Mouse (Mus musculus) spleen, postnatal 10 days (tissue): ENCODE measurements around the gene Hsdl1.

Source experiments
- DNase-seq, 2 experiments: peaks; one replicate each; pipeline ENCODE4 v3.0.0; 2021 to 2022; ENCODE audit warnings: low spot score in 2 of 2

Hsdl1 gene

GRCm38 (mm10) chr8:119531397-119531796 lies 43.6 kb downstream of the Hsdl1 start:
- DNase-seq, result no peak

GRCm38 (mm10) chr8:119530937-119531336 lies 44.0 kb downstream of the Hsdl1 start:
- no peak for DNase-seq

- DNase-seq, result no peak
Measured at GRCm38 (mm10) chr8:119528762-119529161, 46.2 kb downstream of the Hsdl1 start.

- no peak for DNase-seq
Measured at GRCm38 (mm10) chr8:119520102-119520501, 54.9 kb downstream of the Hsdl1 start.

- no peak for DNase-seq
Measured at GRCm38 (mm10) chr8:119516674-119517073, 58.3 kb downstream of the Hsdl1 start.

DNA sequence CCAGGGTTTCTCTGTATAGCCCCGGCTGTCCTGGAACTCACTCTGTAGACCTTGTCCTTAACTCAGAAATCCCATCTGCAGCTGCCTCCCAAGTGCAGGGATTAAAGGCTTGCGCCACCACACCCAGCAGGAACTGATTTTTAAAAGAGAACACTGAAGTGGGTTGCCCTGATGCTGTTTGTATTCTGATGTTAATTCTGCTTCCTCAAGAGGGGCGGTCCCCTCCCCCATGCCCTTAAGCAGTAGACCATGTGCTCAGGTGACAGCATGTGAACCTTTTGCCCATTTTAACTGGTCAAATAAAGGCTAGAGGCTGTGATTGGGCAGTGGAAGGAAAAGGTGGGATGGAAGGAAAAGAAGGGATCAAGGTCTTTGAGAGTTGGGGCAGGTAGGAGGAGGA lies 59.2 kb downstream of the Hsdl1 start:
- DNase-seq, result no peak

GRCm38 (mm10) chr8:119514940-119515339 lies 60.0 kb downstream of the Hsdl1 start:
- no peak for DNase-seq

GRCm38 (mm10) chr8:119513405-119513804 lies 61.6 kb downstream of the Hsdl1 start:
- DNase-seq, result no peak
